Mouse (Mus musculus) ovary, postnatal 14 days (tissue): ENCODE data around the gene Zfp523.
A peak's percentile ranks its signal among the peaks of the same experiment; 100 is the strongest.

Experiments used
- DNase-seq: peaks from one replicate; pipeline ENCODE4 v3.0.0; 2022; ENCODE audit warnings: low spot score

Gene Zfp523

DNA sequence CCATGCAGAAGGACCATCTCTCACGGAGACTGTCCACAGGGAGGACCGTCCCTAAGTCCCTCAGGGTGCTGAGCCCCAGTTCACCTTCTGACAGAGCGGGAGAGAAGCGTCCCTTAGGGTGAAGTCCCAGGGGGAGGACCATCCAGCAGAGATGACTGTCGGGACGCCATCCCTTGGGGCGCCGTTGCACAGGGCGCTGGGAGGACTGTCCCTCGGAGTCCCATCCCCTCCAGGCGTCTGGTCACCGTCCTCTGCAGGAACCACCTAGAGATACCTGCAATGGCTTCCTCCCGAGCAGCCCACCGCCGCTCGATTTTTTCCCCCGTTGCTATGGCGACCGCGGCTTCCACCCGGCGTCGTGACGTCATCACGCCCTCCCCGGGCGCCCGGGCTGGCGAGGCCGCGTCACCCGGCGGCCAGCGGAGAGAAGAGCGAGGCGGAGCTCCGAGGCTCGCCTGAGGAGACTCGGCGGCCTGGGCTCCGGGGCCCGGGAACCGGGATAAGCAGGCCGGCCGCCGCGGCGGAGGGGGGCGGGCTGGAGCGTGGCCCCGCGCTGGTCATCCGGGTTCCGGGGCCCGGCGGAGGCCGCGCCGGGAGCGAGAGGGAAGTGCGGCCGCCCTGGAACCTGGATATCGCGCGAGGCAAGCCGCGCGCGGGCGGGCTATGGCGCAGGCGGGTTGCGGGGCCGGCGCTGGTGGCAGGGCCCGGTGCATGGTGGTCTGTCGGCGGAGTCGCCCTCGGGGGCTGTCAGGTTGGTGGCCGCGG, at the start of gene Zfp523:
TSS of gene Zfp523 (plus strand) at position 355 of the 765 bp plus-strand sequence.
- DNase-seq = peak; percentile 88

DNA sequence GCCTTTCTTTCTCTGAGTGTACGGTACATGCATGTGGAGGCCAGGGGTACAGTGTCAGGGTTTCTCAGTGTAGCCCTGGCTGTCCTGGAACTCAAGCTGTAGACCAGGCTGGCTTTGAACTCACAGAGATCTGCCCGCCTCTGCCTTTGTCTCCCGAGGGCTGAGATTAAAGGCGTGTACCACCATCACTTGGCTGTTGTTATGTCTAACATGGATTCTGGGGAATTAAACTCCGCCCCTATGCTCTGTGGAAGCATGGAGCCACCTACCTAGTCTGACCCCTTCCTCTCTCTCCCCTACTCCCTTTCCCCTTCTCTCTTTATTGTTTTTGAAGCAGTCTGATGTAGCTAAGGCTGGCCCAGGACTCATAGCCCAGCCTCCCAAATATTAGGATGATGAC, 47.1 kb upstream of the Zfp523 start:
- DNase-seq = no peak

DNA sequence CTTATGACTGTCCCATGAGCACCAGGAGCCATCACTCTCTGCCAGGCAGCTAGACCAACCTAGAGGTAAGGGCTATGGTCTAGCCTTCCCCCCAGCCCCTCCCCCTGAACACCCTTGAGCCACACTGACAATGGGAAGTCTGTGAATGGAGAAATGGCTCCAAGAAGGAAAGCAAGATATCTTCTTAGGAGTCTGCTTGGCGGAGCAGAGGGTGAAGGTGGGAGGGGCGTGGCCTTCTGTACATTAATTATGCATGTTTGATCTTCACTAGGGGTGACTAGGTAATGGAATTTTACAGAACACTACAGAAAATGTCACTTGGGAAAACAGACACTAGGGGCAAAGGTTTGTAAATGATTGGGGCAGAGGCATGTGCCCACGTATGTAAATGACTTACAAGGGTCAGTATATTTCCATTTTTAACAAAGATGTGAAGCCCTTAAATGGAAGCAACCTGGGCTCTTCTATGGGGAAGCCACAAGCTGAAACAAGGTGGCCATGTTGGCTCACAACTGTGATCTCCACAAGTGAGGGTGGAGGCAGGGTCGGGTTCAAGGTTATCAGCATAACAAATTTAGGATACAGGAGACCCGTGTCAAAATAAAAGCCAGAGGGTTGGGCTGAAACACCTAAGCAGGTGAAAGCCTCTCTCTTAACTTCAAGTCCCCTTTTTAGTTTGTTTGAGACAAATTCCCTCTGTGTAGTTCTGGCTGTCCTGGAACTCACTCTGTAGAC, 46.4 kb upstream of the Zfp523 start:
- no peak for DNase-seq

DNA sequence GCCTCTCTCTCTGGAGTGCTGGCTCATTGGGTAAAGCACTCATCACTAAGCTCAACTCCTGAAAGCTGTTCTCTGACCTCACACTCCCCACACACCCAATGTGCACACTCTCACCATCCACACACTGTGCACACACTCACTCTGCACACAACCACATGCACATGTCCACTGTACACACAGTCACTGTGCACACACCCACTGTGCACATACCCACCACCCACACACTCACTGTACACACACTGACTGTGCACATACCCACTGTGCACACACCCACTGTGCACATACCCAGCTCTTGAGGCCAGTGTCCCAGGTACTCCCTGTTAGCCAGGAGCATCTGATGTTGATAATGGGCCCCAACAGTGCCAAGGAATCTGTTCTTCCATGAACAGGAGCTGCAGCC, 45.8 kb upstream of the Zfp523 start:
- DNase-seq = no peak

DNA sequence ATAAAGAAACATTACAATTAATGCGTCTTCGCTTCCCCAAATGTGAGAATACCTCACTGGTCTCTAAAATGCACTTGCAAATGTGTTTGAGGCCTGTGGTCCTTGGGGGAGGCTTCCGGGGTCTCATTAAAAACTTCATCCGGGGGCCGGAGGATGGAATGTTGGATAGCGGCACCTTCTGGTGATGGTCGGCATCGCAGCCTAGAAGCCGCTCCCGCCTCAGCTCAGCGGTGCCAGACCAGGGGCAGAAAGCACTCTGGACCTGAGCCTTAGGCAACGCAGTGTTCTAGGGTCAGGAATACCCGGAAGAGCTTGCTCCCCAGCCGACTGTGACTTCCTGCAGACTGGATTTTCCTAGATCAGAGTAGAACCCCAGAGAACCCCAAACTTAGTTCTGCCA, 43.7 kb upstream of the Zfp523 start:
- peak; percentile 74 for DNase-seq

DNA sequence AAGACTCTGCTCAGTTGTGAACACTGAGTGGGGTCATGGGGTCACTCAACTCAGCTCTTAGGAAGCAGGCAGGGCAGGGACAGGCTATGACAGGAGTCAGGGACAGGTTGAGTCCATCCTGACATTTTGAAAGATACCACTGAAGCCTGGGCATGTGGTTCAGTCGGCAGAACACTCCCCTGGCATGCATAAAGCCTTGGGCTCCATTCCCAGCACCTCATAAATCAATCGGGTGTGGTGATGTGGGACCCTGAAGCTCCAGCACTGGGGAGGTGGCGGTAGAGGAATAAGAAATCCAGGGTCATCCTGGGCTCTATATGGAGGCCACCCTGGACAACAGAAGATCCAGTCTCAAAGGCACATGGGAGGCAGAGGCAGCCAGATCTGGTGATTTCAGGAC, 41.4 kb upstream of the Zfp523 start:
- no peak for DNase-seq

DNA sequence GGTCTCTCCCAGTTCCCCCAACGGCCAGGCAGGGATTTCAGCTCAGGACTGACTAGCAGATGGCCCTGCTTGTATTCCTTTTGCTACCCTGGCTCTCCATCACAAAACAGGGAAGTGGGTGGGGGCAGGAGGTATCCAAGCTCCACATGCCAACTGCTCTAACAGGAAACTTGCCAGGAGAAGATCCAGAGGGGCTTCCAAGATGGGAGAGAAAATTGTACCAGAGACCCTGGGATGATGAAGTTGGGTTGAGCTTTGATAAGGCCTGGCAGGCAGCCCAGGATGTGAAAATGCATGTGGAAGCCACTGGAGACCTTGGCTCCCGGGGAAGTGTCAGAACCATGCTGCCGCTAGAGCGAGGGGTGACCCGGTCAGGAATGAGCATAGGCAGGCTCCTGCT, 40.7 kb upstream of the Zfp523 start:
- DNase-seq = no peak

DNA sequence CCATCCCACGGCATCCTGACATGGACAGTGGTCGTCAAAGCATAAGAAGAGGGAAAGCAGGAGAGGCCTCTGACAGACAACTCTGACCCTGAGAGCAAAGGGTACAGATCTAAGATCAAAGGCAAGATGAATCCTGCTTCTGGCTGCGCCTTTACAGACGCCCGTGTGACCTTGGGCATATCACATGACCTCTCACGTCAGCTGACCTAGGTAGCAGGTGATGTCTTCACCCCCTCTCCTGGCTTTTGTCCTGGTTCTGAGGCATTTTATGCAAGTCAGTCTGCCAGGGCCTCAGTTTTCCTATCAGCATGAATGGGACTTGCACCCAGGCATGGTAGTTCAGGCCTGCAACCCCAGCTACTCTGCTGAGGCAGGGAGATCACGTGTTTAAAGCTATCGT, 38.9 kb upstream of the Zfp523 start:
- DNase-seq = no peak

DNA sequence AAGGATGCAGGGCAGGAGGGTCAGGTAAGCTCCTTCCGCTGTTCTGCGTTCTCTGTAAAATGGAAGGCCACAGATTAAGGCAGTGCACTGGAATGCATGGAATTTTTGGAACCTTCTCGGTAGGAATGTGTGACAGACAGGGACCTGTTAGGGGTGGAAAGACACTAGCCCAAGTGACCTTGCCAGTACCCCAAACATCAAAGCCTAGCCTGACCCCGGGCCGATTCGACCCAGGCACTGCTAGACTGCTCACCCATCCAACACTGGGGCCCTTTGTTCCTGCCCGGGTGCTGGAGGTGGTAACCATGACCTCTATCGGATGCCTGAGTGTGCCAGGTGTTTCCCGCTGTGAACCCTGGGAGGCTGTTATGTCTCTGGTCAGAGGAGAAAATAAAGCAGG, 38.2 kb upstream of the Zfp523 start:
- no peak for DNase-seq

DNA sequence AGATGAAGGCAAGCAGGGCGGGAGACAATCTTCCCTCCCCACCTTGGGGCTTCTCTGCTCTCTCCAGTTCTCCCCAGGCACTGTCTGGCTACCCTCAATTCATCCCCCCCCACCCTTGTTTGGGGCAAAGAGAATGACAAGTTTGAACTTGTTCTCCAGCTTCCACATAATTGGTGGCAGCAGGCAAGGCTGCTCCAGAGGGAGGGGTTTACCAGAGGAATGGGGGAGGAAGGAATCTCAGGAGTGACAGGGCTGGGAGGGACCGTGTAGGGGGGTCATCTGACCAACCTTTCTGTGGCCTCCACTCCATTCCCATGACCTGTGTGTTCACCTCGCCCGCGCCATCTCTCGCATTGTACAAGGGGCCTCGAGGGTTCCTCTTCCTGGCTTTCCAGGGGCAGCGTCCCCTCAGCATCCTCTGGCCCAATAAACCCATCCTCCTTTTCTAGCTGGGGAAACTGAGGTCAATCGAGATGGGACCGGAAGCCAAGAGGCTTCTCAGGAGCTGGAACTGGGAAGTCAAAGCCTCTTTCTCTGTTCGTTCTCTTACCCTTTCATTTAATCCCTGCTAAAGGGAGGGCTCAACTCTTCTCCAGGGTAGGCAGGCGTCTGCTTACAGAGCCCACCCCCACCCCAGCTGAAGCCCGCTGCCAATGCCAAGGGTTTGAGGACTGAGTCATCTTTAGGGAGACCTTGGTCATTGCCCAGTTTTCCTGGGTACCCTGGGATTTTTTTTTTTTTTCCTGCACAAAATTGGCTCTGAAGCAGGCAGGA, 36.3 kb upstream of the Zfp523 start:
- DNase-seq = no peak

DNA sequence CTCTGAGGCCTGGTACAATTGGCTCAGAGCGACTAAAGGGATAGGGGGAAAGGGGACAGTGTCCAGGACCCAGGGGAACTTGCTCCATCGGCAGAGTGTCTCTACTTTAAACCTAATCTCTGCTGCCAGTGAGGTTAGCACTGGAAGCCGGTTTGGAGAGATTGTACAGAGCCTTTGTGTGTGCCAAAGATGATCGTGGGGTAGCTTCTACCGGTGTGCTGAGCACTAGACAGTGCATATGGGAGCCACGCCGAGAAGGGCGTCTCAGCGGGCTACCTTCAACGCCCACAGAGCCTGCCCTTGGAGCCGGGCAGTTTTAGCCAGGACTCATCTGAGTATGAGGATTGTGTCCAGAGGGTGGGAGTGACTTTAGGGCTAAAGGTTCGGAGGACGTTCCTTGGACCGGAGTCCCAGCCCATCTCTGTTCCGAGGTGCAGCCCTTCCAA, 35.7 kb upstream of the Zfp523 start:
- no peak for DNase-seq

DNA sequence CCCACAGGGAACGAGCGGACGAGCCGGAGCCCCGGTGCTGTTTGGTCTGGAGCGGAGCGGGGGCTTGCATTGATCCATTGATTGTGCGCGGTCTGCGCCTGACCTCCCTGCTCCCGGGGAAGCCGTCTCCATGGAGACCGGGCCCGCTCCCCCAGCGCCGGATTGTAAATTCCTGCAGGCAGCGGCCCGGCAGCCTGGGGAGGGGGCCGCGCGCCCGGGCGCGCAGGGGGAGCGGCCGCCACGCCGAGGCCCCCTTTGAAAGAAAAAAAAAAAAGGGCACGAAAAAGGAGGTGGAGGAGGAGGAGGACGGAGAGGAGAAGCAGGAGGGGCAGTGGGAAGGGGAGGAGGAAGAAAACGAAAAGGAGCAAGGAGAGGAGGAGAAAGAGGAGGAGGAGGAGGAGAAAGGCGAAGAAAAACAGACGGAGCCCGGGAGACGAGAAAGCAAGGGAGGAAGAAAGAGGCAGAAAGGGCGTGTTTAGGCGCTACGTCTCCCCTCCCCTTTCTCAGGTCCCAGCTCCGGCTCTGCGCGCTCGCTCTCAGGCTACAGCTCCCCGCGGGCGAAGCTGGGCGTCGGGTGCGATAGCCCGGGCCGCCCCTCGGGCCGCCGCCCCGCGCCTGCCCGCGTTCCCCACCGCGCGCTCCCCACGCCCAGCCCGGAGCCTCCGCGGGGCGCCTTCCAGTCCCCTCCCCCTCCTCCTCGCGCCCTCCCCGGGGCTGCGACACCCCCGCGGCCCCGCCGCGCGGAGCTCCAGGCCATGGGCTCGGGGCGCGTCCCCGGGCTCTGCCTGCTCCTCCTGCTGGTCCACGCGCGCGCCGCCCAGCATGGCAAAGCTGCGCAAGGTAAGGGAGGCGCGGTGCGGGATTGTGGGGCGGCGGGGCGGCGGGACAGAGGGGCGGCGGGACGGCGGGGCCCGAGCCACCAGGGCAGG, 34.9 kb upstream of the Zfp523 start, which contains the start of gene Scube3:
TSS of gene Scube3 (plus strand) at position 371 of the 929 bp plus-strand sequence.
- no peak for DNase-seq

DNA sequence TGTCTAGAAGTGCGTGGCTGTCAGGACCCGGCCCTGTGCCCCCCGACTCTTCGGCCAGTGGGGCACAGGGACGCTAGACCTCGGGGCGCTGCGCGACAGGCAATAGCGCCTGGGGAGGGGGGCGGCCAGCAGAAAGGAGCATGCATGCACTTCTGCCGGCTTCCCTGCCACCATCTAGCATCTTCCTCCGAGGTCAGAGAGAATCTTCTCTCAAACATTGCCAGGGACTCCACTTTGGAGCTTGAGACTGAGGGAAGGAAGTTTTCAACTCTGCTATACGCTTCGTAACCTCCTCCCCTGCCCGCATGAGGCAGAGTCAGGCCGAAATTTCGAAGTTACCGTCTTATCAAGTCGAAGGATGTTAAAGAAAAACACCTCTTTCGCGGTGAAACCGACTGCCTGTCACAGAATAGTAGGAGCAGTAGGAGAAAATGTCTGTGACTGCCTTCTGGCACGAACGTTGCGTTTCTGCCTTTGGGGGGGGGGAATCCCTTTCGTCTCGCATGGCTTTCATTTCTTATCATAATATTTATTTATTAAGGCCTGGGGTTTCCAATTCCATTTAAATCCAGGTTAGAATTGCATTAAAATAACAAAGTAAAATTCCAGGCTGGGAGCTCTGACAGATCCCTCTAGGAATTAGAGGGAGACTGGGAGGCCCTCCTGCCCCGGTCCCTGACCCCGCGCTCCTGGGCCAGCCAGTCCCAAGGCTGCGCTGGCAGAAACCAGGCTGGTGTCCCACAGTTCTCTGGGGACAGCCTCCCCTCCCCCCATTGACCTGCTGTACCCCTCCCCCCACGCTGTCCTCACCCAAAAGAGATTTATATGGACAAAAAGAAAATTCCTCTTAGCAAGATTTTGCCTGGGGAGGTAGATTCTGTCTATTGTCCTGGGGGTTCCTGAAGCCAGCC, 34.0 kb upstream of the Zfp523 start:
- no peak for DNase-seq

DNA sequence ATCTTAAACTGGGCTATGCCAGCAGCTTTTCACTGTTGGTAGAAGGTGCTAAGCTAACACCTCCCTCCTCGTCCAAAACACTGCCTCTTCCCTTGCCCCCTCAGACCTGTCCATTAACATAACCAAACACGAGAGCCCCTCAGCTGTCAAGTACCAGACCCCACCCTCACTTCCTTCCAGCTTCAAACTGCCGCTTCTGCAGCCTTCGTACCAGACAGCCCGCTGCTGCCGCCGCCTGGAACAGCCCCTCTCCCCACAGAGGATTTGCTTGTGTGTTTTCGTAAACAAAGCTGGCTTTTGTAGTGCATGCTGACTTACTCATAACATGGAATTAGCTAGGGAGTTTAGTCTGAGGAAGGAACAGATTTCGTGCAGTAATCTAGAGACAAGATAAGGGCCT, 33.2 kb upstream of the Zfp523 start:
- DNase-seq = no peak

DNA sequence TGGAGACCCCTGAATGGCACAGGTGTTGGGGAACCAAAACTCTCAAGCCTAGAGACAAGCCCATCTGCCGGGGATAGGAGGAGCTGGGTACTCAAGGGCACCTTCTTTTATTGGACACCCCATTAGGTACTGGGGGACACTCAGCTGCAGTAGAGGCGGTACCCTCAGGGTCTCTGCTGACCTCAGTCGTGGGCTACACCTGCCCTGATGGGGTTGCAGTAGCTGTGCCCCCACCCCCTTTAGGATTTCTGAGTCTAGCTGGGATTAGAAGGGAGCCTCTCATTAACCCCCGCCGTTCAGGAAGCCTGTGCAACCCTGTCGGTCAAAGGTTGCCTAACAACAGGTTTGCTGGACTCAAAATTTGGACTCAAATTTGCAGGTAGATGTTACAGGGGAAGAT, 32.7 kb upstream of the Zfp523 start:
- DNase-seq = no peak

DNA sequence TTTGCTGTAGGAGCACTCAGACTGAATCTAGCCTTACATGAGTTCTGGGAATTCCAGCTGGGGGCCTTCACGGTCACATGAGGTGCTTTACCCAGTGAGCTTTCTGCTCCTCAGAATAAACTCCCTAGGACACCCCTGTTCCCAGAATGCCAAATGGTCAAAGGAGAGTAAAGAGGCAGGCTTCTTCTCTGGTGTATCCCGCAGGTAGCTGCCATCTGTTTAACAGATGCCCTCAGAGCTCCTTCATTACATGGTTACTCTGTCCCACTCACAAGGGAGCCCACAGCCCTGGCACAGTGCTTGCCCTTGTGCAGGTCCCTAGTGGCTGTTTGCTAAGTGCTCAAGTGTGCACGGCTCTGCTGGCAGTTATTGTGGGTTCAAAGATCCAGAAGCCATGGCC, 28.6 kb upstream of the Zfp523 start:
- no peak for DNase-seq

DNA sequence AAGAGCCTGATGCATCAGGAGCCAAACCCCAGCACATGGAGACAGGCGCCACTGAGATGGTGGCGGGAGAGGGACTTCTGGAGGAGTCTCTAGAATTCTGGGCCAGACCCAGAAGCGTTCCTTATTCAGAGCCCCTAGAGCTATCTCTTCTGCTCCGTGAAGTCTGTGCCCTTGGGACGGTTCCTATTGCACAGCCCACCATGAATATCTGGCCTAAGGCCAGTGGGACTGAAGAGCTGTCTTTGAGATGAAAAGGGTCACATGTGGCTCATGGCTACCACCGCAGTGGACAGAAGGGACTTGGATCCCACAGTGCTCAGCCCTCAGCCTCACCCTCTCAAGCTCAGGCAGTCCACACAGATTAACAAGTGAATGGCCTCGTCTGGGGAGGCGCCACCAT, 27.2 kb upstream of the Zfp523 start:
- no peak for DNase-seq

DNA sequence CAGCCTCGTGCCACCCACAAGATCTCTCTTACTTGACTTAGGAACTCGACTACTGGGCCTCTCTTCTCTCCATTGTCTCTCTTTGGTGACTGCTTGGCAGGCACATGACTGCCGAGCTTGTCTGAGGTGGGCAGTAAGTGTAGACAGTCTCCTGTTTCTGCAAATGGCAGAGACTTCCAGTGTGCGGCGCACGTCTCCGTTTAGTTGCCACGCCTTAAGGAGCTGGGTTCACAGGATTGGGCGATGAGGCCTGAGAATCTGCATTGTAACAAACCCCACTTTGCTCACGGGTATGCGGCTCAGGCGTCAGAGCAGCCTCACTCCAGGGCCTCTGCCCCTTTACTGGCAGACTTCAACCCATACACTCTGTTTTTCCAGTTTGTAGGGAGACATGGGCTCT, 26.5 kb upstream of the Zfp523 start:
- DNase-seq = no peak

DNA sequence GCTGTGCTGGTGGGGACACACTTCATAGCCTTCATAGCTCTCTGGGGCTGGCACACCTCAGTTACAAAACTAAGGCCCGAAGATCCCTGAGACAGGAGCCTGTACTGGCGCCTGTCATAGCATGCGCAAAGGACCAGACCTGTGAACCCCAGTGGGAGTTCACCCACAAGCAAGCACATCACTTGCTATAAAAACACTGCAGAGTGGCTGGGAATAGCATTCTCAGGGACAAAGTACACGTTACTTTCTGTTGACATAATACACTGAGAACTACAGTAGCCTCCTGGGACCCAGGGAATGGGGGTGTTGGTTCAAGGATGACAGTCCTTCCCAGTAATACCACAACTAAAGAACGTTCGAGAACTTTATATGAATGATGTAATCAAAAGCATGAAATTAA, 23.8 kb upstream of the Zfp523 start:
- DNase-seq = no peak

DNA sequence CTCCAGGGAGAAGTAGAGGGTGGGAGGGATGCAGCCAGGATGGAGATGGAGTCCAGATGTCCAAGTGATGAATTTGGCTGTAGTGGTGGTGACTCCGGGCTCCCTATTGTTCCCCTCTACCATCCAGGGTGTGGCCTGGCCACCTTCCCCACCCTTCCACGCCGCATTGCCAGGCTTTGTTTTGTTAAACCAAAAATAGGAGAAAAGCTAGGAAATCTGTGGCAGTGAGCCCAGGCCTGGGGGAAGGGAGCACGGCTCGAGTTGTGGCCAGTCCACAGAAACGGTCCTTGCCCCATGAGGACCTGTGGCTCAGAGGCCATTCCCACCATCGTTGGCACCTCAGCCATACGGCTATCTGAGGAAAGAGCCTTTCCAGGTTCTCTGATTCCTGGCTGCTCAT, 22.0 kb upstream of the Zfp523 start:
- no peak for DNase-seq

DNA sequence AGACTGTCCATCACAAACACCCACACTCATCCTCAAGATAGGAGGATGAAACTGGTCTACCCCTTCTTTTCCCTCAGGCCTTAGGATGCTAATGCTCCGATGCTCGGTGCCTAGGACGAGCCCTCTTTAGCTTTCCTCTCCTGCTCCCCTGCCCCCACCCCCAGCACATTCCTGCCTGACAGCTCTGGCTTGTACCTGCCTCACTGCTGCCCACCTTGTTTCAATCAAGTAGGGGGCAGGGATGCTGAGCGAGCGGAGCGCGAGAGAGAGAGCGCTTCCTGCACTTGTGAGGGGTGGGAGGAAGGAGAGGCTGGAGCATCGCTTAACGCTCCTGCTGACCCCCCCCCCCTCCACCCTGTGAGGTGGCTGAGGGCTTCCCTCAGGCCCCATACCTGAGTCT, 16.6 kb upstream of the Zfp523 start:
- no peak for DNase-seq
